Mouse (Mus musculus) heart, embryonic 13.5 days (tissue): ENCODE measurements around the gene Smpd3. TPM values are rescaled to one million over a fixed set of nuclear protein-coding genes. Genes with fewer than 3 reads are reported as not detected.

Experiments used
- ATAC-seq: fragments of 200-750 bp; cut with Nextera tagmentation; 2 replicates; pipeline ENCODE4 v1.8.0; 2017; ENCODE audit warnings: moderate TSS enrichment; ENCODE audit not compliant: insufficient number of reproducible peaks, low FRiP score, low TSS enrichment; ENCODE audit errors: extremely low read depth
- H3K27ac ChIP-seq: fragments of 300-500 bp; sonication (generic); replicated peaks from 2 replicates; pipeline ENCODE4 v1.5.1; 2015; ENCODE audit warnings: moderate library complexity, mild to moderate bottlenecking, inconsistent platforms
- H3K27me3 ChIP-seq: fragments of 300-500 bp; sonication (generic); replicated peaks from 2 replicates; pipeline ENCODE4 v1.6.1; 2015; ENCODE audit warnings: mild to moderate bottlenecking, inconsistent platforms
- H3K36me3 ChIP-seq: fragments of 300-500 bp; sonication (generic); 2 replicates; pipeline ENCODE4 v1.6.1; 2015; ENCODE audit warnings: mild to moderate bottlenecking, inconsistent platforms
- H3K4me1 ChIP-seq: fragments of 300-500 bp; sonication (generic); 2 replicates; pipeline ENCODE4 v1.6.1; 2015; ENCODE audit warnings: inconsistent platforms
- H3K4me2 ChIP-seq: fragments of 300-500 bp; sonication (generic); 2 replicates; pipeline ENCODE4 v1.6.1; 2015; ENCODE audit warnings: inconsistent platforms, mild to moderate bottlenecking, moderate library complexity
- H3K4me3 ChIP-seq: fragments of 300-500 bp; sonication (generic); 2 replicates; pipeline ENCODE4 v1.5.1; 2015; ENCODE audit warnings: moderate library complexity, mild to moderate bottlenecking, inconsistent platforms
- H3K9ac ChIP-seq: fragments of 300-500 bp; sonication (generic); 2 replicates; pipeline ENCODE4 v1.6.1; 2015; ENCODE audit warnings: inconsistent platforms, mild to moderate bottlenecking, moderate library complexity
- H3K9me3 ChIP-seq: fragments of 300-500 bp; sonication (generic); 2 replicates; pipeline ENCODE4 v1.6.1; 2016; ENCODE audit warnings: inconsistent platforms
- WGBS: fragments of 180-500 bp; shearing (Covaris S2); methylation state at CpG from one replicate; pipeline ENCODE4 v1.1.7; 2015; ENCODE audit warnings: mixed read lengths; 5-methylcytosine and 5-hydroxymethylcytosine counted together
- polyA plus RNA-seq: library from polyadenylated mRNA; unstranded; fragments of >200 nt; fragmentation: Nextera tagmentation; extraction: Ambion mirVana; gene quantifications from 2 replicates; pipeline ENCODE4 v1.2.1, GENCODE M21; 2015

The Smpd3 gene
- polyA plus RNA-seq, 1 experiment from 2014 or later: 2.0 TPM

DNA sequence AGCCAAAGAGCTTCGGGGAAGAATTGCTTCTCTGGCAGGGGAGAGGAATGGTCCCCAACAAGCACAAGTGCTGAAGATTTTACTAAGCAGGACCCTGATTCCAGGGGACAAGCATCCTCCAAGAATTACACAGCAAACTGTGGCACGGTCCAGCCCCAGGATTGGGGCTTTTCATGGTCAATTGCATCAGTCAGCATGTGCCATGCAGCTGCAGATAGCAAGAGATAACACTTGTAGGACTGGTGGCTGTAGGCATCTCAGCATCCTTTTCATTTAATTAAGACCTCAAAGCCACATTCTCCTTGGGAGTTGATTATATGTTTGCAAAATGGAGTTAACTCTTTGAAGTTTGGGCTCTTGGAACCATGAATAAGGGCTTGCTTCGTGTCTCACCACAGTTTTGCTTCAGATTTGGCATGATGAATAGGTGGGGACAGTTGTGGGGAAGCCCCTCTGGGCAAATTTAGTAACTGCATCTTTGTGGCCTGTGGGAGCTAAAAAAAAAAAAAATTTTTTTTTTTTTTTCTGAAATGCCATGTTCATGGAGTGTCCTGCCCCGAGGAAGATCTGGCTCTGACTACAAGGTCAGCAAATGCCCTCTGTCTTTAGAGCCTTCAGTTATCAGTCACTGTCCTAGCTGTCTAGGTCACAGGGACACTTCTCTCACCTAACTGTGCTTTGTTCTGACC lies 22.0 kb upstream of the Smpd3 start:
- no peaks in the 10 kb centered on the region for H3K27me3 ChIP-seq
- 46% methylated on average over 4 of the region's 4 CpGs for WGBS
- no peak overlapping the region for H3K27ac ChIP-seq
- H3K4me1 ChIP-seq: no peaks in the 10 kb centered on the region
- ATAC-seq: no peak
- no peaks in the 10 kb centered on the region for H3K9me3 ChIP-seq
- H3K36me3 ChIP-seq: no peaks in the 10 kb centered on the region
- H3K9ac ChIP-seq: no peak overlapping the region
- H3K4me3 ChIP-seq: no peak overlapping the region
- no peak overlapping the region for H3K4me2 ChIP-seq

DNA sequence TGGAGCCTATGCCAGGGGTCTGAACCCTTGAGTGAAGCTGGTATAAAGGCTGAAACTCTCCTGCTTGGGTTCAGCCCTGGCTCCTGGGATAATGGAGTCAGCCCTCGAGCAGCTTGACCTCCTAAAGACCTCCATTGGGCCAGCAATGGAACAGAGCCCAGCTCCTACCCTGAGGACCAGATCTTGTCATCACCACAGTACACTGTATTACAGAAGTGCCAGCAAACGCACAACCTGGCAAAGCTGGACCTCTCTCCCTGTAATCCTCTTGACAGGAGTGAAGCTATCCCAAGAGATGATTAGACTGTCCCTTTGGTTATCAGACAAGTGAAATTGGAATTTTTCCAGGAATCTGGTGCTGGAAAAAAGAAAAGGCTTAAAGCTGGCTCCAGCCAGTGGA lies 13.3 kb upstream of the Smpd3 start:
- H3K4me1 ChIP-seq: peaks cover 15% of the 10 kb centered on the region
- peak overlapping the region; percentile 24; the same call in 1 of the 2 replicates for H3K27ac ChIP-seq
- H3K4me3 ChIP-seq: no peak overlapping the region
- H3K9ac ChIP-seq: no peak overlapping the region
- WGBS: 12% methylated on average over 2 of the region's 2 CpGs
- H3K27me3 ChIP-seq: no peaks in the 10 kb centered on the region
- H3K36me3 ChIP-seq: no peaks in the 10 kb centered on the region
- no peak overlapping the region for H3K4me2 ChIP-seq
- H3K9me3 ChIP-seq: no peaks in the 10 kb centered on the region
- ATAC-seq: no peak; the same call in 1 of the 2 replicates

DNA sequence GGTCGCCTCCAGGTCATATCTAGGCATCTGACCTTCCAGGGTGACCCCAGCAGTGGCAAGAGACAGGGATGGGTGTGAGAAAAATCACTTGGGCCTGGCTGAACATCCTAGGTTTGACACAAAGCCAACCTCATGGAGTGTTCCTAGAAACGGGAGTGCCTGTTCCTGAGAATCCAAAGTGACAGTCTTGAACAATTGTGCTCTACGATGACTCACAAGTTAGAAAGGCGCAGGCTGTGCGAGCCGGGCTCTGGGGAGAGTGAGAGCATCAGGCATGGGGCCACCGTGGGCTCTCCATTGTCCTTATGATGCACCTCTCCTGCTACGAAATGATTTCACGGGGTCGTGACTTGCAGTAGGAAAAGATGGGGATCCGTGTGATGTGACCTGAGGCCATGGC lies 11.6 kb upstream of the Smpd3 start:
- Histone ChIP-seq H3K36me3 (no peaks in the 10 kb centered on the region), H3K9me3 (no peaks in the 10 kb centered on the region), H3K9ac (no peak overlapping the region), H3K4me1 (peaks cover 15% of the 10 kb centered on the region), H3K27me3 (no peaks in the 10 kb centered on the region), H3K27ac (no peak overlapping the region), H3K4me2 (no peak overlapping the region), H3K4me3 (no peak overlapping the region)
- WGBS: 56% methylated on average over 11 of the region's 11 CpGs
- no peak for ATAC-seq

DNA sequence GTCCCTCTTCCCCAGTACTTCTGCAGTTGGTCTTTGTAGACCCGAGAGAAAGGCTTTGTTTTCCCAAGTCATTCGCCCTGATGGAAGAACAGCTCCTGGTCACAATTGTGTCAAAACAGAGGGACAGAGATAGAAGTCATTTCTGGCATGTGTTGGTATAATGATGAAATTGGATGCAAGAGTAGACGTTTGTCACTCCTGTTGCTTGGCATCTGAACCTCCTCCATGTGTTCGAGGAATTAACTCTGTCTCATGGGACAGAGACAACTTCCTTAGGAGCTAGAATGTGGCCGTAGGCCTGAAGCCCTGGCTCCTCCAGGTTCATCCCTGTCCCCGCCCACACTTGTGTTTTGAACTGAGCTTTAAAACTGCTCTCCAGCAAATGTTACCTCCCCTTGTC lies 8.3 kb upstream of the Smpd3 start:
- no peak for ATAC-seq
- H3K4me3 ChIP-seq: no peak overlapping the region
- WGBS: 59% methylated on average over 6 of the region's 6 CpGs
- H3K27ac ChIP-seq: no peak overlapping the region
- no peaks in the 10 kb centered on the region for H3K36me3 ChIP-seq
- H3K4me2 ChIP-seq: no peak overlapping the region
- no peaks in the 10 kb centered on the region for H3K27me3 ChIP-seq
- peaks cover 16% of the 10 kb centered on the region for H3K4me1 ChIP-seq
- no peak overlapping the region for H3K9ac ChIP-seq
- no peaks in the 10 kb centered on the region for H3K9me3 ChIP-seq

DNA sequence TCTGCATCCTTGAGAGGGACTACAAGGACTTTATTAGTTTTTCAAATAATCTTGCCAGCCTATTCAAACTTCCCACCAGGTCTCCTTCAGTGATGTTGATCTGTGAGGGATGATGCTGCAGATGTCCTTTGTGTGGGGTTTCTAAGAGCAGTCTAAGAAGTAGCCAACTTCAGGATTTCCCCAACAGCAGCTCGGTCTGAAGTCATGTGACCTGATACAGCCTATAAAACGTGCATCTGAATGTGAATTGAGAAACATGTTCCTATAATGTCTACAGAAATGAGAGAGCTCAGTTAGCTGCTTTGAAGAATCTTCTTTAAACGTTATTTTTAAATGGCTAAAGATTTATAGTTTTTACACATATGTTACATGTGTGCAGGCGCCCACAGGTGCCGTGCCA lies 5.7 kb upstream of the Smpd3 start:
- H3K4me3 ChIP-seq: no peak overlapping the region
- H3K9ac ChIP-seq: no peak overlapping the region
- no peak for ATAC-seq
- H3K4me2 ChIP-seq: no peak overlapping the region
- no peak overlapping the region for H3K27ac ChIP-seq
- no peaks in the 10 kb centered on the region for H3K9me3 ChIP-seq
- no peaks in the 10 kb centered on the region for H3K27me3 ChIP-seq
- no peaks in the 10 kb centered on the region for H3K36me3 ChIP-seq
- peaks cover 17% of the 10 kb centered on the region for H3K4me1 ChIP-seq
- WGBS: 63% methylated on average over 5 of the region's 5 CpGs

DNA sequence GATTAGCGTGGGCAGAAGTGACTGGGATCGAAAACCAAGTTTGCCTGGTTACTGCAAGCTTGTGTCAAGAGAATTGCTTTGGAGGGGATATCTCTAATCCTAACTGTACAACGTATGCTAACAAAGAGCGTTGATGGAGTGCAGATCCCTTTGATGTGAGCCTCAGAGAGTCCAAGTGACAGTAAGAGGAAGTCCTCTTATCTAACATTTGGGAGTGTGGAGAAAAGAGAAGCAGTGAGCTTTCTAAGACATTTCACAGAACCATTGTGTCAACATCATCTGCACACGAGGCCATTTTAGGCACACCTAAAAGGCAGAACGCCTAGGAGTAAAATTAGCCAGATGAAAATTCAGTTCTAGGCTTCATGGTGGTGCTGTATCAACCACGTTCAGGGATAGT lies 5.0 kb upstream of the Smpd3 start:
- ATAC-seq: no peak
- Histone ChIP-seq H3K4me1 (peaks cover 17% of the 10 kb centered on the region), H3K4me2 (no peak overlapping the region), H3K4me3 (no peak overlapping the region), H3K36me3 (no peaks in the 10 kb centered on the region), H3K27ac (no peak overlapping the region), H3K27me3 (no peaks in the 10 kb centered on the region), H3K9ac (no peak overlapping the region), H3K9me3 (no peaks in the 10 kb centered on the region)
- WGBS: 14% methylated on average over 7 of the region's 7 CpGs

DNA sequence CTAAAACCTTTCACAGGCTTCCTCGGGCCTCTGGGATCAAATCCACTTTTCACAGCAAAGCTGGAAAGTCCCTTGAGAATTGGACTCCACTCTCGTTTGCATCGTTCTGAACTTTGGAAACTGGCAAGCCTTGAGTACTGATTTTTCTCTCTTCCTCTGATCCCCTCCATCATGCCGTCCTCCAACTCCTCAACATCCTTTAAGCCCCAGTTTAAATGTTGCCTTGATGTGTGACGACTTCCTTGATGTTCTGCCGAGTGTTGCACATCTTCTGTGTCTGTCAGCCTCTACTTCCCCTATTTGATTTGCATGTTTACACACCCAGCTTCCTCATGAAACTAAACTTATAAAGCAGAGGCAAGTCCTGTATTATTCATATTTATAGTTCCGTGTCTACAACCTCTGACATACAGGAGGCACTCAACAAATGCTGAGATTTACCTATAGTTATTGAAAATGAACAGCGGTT lies 987 bp upstream of the Smpd3 start:
- Histone ChIP-seq H3K27me3 (peaks cover 34% of the 10 kb centered on the region), H3K4me3 (peak overlapping the region; percentile 66), H3K9ac (peak overlapping the region; percentile 79), H3K4me2 (peak overlapping the region; percentile 71), H3K9me3 (no peaks in the 10 kb centered on the region), H3K27ac (0 out of 2 replicates have a peak overlapping the region, but pooled peaks have one; percentile 42), H3K36me3 (no peaks in the 10 kb centered on the region), H3K4me1 (peaks cover 33% of the 10 kb centered on the region)
- ATAC-seq: no peak
- whole genome bisulfite sequencing: 39% methylated on average over 8 of the region's 8 CpGs

DNA sequence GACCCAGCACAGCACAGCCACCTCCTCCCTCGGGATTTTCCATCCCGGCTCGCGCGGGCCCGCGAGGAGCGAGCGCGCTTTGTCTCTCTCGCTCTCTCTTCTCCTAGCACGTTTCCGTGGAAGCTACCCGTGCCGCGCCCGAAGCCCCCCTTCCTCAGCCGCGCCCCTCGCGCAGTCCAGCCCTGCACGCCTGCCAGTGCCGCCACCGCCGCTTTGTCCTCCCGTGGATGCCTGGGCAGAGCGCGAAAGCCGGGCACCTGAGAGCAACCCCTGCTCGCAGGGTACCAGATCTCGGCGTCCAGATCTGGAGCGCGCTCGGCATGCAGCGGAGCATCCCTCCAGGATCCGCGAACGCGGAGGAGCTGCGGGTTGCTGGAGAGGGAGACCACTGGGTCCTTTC lies 1.2 kb downstream of the Smpd3 start:
- Histone ChIP-seq H3K36me3 (no peaks in the 10 kb centered on the region), H3K4me2 (peak overlapping the region; percentile 52), H3K27ac (no peak overlapping the region), H3K27me3 (peaks cover 43% of the 10 kb centered on the region), H3K9ac (no peak overlapping the region), H3K4me1 (peaks cover 22% of the 10 kb centered on the region), H3K4me3 (peak overlapping the region; percentile 66), H3K9me3 (no peaks in the 10 kb centered on the region)
- ATAC-seq: no peak
- WGBS: 5% methylated on average over 41 of the region's 41 CpGs

DNA sequence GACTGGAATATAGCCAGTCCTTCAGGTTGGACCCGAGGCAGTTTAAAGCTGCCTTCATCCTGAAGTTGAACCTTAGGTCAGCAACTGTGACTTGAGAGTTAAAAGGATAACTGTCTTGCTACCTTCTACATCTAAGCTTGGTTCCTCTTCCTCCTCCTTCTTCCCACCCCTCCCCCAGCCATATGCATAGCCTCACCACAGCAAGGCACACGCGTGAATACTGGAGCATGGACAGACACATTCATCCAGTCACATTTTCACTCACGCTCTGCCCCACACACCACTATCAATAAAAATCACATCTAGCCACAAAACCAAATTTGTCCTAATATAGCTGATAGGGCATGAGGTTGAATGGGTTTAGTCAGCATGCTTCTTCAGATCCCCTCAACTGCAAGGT lies 1.8 kb downstream of the Smpd3 start:
- no peaks in the 10 kb centered on the region for H3K9me3 ChIP-seq
- no peak overlapping the region for H3K9ac ChIP-seq
- H3K36me3 ChIP-seq: no peaks in the 10 kb centered on the region
- WGBS: 63% methylated on average over 4 of the region's 4 CpGs
- no peak overlapping the region for H3K27ac ChIP-seq
- peaks cover 43% of the 10 kb centered on the region for H3K27me3 ChIP-seq
- ATAC-seq: no peak
- peak overlapping the region; percentile 66 for H3K4me3 ChIP-seq
- peaks cover 22% of the 10 kb centered on the region for H3K4me1 ChIP-seq
- peak overlapping the region; percentile 52 for H3K4me2 ChIP-seq

DNA sequence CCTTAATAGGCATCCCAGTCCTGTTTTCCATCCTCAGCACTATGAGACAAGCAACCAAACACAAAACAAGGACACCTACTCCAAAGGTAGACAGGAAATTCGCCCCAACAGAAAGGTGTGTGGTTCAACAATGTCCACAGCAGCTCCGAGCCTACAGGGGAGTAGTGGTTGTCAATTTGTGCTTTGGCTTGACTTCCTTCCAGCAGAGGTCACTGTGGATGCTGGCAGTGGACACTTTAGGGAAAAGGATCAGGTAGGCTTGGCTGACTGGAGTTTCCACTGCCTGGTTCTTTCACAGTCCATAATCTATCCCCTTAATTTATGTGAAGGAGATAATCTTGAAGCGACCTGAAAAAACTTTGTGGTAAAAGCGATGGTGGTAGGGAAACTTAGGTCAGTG lies 2.6 kb downstream of the Smpd3 start:
- Histone ChIP-seq H3K27me3 (peaks cover 43% of the 10 kb centered on the region), H3K4me2 (no peak overlapping the region), H3K9ac (no peak overlapping the region), H3K4me3 (no peak overlapping the region), H3K27ac (no peak overlapping the region), H3K36me3 (no peaks in the 10 kb centered on the region), H3K4me1 (peaks cover 22% of the 10 kb centered on the region), H3K9me3 (no peaks in the 10 kb centered on the region)
- WGBS: 44% methylated on average over 4 of the region's 4 CpGs
- ATAC-seq: no peak

DNA sequence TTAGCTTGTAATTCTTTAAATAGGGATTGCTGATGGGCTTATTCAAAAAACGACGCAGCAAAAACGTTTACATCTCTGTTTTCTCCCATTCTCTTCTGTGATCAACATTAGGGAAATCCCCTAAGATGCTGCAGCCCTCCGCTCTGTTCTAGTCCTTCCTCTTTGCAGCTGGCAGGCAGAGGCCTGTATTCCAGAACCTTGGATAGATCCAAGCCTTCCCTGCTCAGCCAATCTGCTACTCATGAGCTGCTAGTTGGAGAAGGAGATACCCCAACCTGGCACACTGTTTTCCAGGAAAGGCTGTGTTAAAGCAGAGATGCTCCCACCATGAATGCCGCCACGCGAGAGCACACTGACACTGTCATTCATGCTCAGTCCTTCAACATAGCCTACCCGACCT lies 4.4 kb downstream of the Smpd3 start:
- Histone ChIP-seq H3K27me3 (peaks cover 43% of the 10 kb centered on the region), H3K9ac (no peak overlapping the region), H3K4me2 (no peak overlapping the region), H3K4me1 (peaks cover 16% of the 10 kb centered on the region), H3K9me3 (no peaks in the 10 kb centered on the region), H3K27ac (no peak overlapping the region), H3K4me3 (no peak overlapping the region), H3K36me3 (no peaks in the 10 kb centered on the region)
- ATAC-seq: no peak
- WGBS: 31% methylated on average over 8 of the region's 8 CpGs

DNA sequence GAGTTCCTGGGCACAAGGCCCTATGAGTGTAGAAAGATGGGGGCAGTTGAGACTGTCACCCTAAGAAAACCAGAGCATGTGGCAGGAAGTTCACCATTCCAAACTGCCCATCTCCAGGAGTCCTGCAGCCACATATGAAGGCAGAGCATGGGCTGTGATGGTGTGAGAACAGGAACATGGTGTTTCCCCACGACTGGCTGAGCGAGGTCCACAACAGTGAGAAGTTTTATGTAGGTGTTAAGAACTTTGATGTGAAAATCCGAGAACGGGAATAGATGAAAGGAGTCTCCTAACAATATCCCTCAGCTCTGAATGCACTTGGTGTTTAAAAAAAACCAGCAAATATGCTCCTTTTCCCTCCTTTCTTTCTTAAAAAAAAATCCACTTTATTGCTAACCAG lies 5.3 kb downstream of the Smpd3 start:
- peaks cover 42% of the 10 kb centered on the region for H3K27me3 ChIP-seq
- no peak overlapping the region for H3K9ac ChIP-seq
- H3K9me3 ChIP-seq: no peaks in the 10 kb centered on the region
- no peak for ATAC-seq
- WGBS: 62% methylated on average over 4 of the region's 4 CpGs
- no peak overlapping the region for H3K27ac ChIP-seq
- no peak overlapping the region for H3K4me3 ChIP-seq
- H3K36me3 ChIP-seq: no peaks in the 10 kb centered on the region
- H3K4me2 ChIP-seq: no peak overlapping the region
- H3K4me1 ChIP-seq: peaks cover 14% of the 10 kb centered on the region
